Mouse (Mus musculus) midbrain, embryonic 11.5 days (tissue): Measurements from ENCODE around the gene Polg. TPM values are rescaled to one million over a fixed set of nuclear protein-coding genes. Genes with fewer than 3 reads are reported as not detected.

ENCODE experiments used
- ATAC-seq: fragments of 200-750 bp; cut with Nextera tagmentation; 2 replicates; pipeline ENCODE4 v1.8.0; 2017; ENCODE audit warnings: moderate TSS enrichment, moderate library complexity; ENCODE audit not compliant: low FRiP score
- DNase-seq: peaks from one replicate; pipeline ENCODE4 v3.0.0; 2015; ENCODE audit warnings: low spot score; ENCODE audit errors: missing footprints
- H3K27ac ChIP-seq: fragments of 300-500 bp; sonication (generic); 2 replicates; pipeline ENCODE4 v1.5.1; 2014; ENCODE audit warnings: low read depth, low read length
- H3K27me3 ChIP-seq: fragments of 300-500 bp; sonication (generic); 2 replicates; pipeline ENCODE4 v1.6.1; 2014; ENCODE audit warnings: mild to moderate bottlenecking, low read length, moderate library complexity, mixed read lengths; ENCODE audit not compliant: control insufficient read depth, insufficient read depth
- H3K36me3 ChIP-seq: fragments of 300-500 bp; sonication (generic); 2 replicates; pipeline ENCODE4 v1.6.1; 2014; ENCODE audit warnings: mild to moderate bottlenecking, low read length, moderate library complexity, mixed read lengths; ENCODE audit not compliant: control insufficient read depth, insufficient read depth
- H3K4me1 ChIP-seq: fragments of 300-500 bp; sonication (generic); 2 replicates; pipeline ENCODE4 v1.6.1; 2014; ENCODE audit warnings: low read length; ENCODE audit not compliant: control insufficient read depth, insufficient read depth
- H3K4me2 ChIP-seq: fragments of 300-500 bp; sonication (generic); 2 replicates; pipeline ENCODE4 v1.6.1; 2014; ENCODE audit warnings: mild to moderate bottlenecking, moderate library complexity
- H3K4me3 ChIP-seq: fragments of 300-500 bp; sonication (generic); 2 replicates; pipeline ENCODE4 v1.5.1; 2014; ENCODE audit warnings: low read depth, low read length
- H3K9ac ChIP-seq: fragments of 300-500 bp; sonication (generic); 2 replicates; pipeline ENCODE4 v1.6.1; 2014; ENCODE audit warnings: low read length
- H3K9me3 ChIP-seq: fragments of 300-500 bp; sonication (generic); 2 replicates; pipeline ENCODE4 v1.6.1; 2016; ENCODE audit warnings: low read length; ENCODE audit not compliant: control insufficient read depth
- WGBS: fragments of 180-500 bp; shearing (Covaris S2); extraction: QIAGEN DNeasy Blood & Tissue Kit; methylation state at CpG from one replicate; pipeline ENCODE4 v1.1.7; 2014; 5-methylcytosine and 5-hydroxymethylcytosine counted together
- polyA plus RNA-seq: library from polyadenylated mRNA; unstranded; fragments of >200 nt; fragmentation: Nextera tagmentation; extraction: Ambion mirVana; gene quantifications from 2 replicates; pipeline ENCODE4 v1.2.1, GENCODE M21; 2014

Polg gene
- polyA plus RNA-seq, 1 experiment from 2014 or later: 26.7 TPM

GRCm38 (mm10) chr7:79463376-79464077 is 2.6 kb downstream of the Polg start:
- Histone ChIP-seq H3K4me1 (peaks cover 20% of the 10 kb centered on the region), H3K4me2 (no peak overlapping the region), H3K36me3 (peaks cover 16% of the 10 kb centered on the region; the same call in 1 of the 2 replicates), H3K9me3 (no peaks in the 10 kb centered on the region), H3K9ac (no peak overlapping the region), H3K27ac (no peak overlapping the region), H3K4me3 (no peak overlapping the region), H3K27me3 (peaks cover 11% of the 10 kb centered on the region; the same call in 1 of the 2 replicates)
- ATAC-seq: no peak
- 88% methylated on average over 11 of the region's 11 CpGs for WGBS
- DNase-seq: peak; percentile 71

DNA sequence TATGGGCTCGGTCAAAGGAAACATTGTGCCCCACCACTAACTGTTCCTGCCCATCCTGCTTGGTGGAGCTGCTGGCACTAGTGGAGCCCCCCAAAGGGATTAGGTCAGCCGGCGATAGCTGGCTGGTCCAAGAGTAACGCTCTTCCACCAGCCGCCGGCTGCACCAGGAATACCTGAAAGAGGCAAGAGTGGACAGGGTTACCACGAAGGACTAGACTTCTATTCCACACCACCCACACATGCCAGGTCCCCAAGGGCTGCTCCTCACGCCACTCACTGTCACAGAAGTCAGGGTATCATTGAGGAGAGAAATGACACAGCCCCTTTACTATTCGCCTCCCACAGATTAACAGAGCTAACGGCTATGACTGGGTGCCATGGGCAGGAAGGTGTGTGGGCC is 4.4 kb downstream of the Polg start:
- peaks cover 4% of the 10 kb centered on the region; the same call in 1 of the 2 replicates for H3K27me3 ChIP-seq
- DNase-seq (peak; percentile 66), ATAC-seq (no peak)
- H3K4me3 ChIP-seq: no peak overlapping the region
- WGBS: 95% methylated on average over 10 of the region's 10 CpGs
- peaks cover 13% of the 10 kb centered on the region for H3K4me1 ChIP-seq
- no peak overlapping the region for H3K27ac ChIP-seq
- no peak overlapping the region for H3K4me2 ChIP-seq
- no peak overlapping the region for H3K9ac ChIP-seq
- H3K9me3 ChIP-seq: no peaks in the 10 kb centered on the region
- H3K36me3 ChIP-seq: peaks cover 22% of the 10 kb centered on the region; the same call in 1 of the 2 replicates

DNA sequence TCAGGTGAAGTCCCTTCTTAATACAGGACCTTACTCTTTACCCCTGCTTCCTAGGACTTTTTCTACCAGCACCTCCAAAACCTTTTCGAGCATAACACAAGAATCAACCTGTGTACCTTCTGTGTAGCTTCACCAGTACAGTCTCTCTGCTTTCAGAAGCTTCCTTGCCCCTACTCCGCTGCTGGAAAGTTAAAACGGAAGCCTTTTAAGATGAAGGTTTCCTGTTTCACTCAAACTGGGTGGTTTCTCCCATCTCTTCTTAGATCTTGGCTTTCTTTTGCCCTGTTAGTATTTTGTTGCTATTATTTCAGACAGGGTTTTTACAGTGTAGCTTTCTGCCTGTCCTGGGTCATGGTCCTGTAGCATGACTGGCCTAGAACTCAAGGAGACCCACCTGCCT is 18.7 kb downstream of the Polg start:
- no peak overlapping the region for H3K4me2 ChIP-seq
- H3K9me3 ChIP-seq: no peaks in the 10 kb centered on the region
- H3K27ac ChIP-seq: no peak overlapping the region
- no peak overlapping the region for H3K9ac ChIP-seq
- no peak overlapping the region for H3K4me3 ChIP-seq
- ATAC-seq (no peak), DNase-seq (no peak)
- no peaks in the 10 kb centered on the region for H3K4me1 ChIP-seq
- peaks cover 28% of the 10 kb centered on the region for H3K36me3 ChIP-seq
- H3K27me3 ChIP-seq: no peaks in the 10 kb centered on the region
- WGBS: 92% methylated on average over 3 of the region's 3 CpGs

- Histone ChIP-seq H3K27me3 (no peaks in the 10 kb centered on the region), H3K9ac (no peak overlapping the region), H3K4me2 (no peak overlapping the region), H3K4me1 (no peaks in the 10 kb centered on the region), H3K36me3 (peaks cover 26% of the 10 kb centered on the region), H3K9me3 (no peaks in the 10 kb centered on the region), H3K27ac (no peak overlapping the region), H3K4me3 (no peak overlapping the region)
- WGBS: 90% methylated on average over 2 of the region's 2 CpGs
- ATAC-seq (no peak), DNase-seq (no peak)
These were observed 19.1 kb downstream of the Polg start for GRCm38 (mm10) chr7:79447048-79447447.

DNA sequence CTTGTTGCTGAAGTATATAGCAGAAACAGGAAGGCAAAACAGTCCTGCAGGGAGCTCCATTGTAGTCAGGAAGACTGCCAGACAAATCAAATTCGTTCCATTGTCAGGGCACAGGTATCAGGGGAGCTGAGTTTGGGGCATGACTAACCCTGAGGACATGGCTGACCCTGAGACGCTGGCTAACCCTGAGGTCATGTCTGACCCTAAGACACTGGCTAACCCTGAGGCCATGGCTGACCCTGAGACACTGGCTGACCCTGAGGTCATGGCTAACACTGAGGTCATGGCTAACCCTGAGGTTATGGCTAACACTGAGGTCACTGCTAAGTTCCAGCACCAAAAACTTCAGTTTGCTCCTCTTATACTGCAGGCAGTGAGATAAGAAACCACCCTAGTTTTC is 26.1 kb downstream of the Polg start:
- Histone ChIP-seq H3K27me3 (no peaks in the 10 kb centered on the region), H3K36me3 (peaks cover 6% of the 10 kb centered on the region; the same call in 1 of the 2 replicates), H3K4me3 (no peak overlapping the region), H3K9ac (no peak overlapping the region), H3K27ac (no peak overlapping the region), H3K4me1 (no peaks in the 10 kb centered on the region), H3K9me3 (no peaks in the 10 kb centered on the region), H3K4me2 (no peak overlapping the region)
- DNase-seq: no peak
- no peak for ATAC-seq
- WGBS: 71% methylated on average over 2 of the region's 2 CpGs

DNA sequence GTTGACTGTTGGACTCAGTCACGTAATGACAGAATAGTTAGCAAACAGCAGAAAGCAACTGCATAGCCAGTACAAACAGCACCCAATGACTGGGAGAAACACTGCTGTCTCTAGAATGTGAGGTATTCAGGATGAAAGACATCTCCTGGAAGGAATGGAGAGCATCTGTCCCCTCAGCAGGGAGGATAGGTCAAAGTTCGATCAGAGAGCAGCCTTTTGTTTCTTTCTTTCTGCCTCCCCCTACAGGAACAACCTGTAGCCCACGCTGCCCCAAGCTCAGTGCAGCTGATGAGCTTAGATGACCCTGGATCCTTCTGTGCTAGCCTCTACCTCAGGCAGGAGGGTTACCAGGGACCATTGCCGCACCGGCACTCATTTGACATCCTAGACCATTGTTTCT is 37.9 kb downstream of the Polg start:
- Histone ChIP-seq H3K9me3 (no peaks in the 10 kb centered on the region), H3K4me2 (no peak overlapping the region), H3K4me3 (no peak overlapping the region), H3K4me1 (no peaks in the 10 kb centered on the region; the same call in 1 of the 2 replicates), H3K27ac (no peak overlapping the region), H3K9ac (no peak overlapping the region), H3K36me3 (no peaks in the 10 kb centered on the region), H3K27me3 (no peaks in the 10 kb centered on the region)
- no peak for ATAC-seq
- WGBS: 54% methylated on average over 5 of the region's 5 CpGs
- DNase-seq: no peak

DNA sequence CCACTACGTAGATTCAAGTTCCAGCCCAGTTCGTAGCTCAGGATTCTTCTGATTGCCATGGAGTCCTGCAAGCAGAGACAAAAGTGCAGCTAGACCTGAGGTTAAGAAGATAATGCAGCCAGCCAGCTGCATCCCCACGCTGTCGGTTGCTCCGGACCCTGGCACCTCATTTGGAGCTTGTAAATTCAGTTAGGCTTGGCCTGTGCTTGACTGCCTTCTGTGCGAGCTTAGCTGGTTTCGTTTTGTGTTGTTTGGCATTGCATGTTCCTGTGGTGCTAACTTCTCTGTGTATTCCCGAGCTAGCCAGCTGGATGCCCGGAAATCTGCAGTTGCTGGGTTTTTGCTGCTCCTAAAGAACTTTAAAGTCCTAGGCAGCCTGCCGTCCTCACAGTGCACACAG is 40.4 kb downstream of the Polg start:
- no peak overlapping the region for H3K9ac ChIP-seq
- H3K27me3 ChIP-seq: no peaks in the 10 kb centered on the region
- H3K4me1 ChIP-seq: no peaks in the 10 kb centered on the region; the same call in 1 of the 2 replicates
- H3K27ac ChIP-seq: no peak overlapping the region
- DNase-seq (no peak), ATAC-seq (no peak)
- no peak overlapping the region for H3K4me2 ChIP-seq
- WGBS: 58% methylated on average over 10 of the region's 10 CpGs
- no peaks in the 10 kb centered on the region for H3K9me3 ChIP-seq
- H3K36me3 ChIP-seq: no peaks in the 10 kb centered on the region
- no peak overlapping the region for H3K4me3 ChIP-seq

- H3K4me2 ChIP-seq: no peak overlapping the region
- no peaks in the 10 kb centered on the region for H3K36me3 ChIP-seq
- WGBS: 93% methylated on average over 10 of the region's 10 CpGs
These were observed 43.3 kb downstream of the Polg start for GRCm38 (mm10) chr7:79422876-79423275.

DNA sequence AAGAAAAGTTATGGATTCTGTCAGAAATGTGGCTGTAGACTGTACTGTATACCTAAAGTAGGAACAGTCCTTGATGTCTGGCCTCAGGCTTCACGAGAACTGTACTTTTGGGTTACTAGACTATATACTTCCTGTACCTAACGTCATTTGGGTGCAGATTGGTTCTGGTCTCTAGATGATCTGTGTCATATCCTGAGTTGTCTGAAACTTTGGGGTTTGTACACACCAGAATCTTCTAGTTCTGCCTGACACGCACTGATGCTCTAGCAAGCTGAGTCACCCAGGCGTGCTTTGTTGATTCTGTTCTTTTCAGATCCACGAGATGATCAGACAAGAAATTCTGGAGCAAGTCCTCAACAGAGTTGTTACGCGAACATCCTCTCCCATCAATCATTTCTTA is 46.2 kb downstream of the Polg start:
- no peaks in the 10 kb centered on the region for H3K27me3 ChIP-seq
- 91% methylated on average over 7 of the region's 7 CpGs for WGBS
- H3K27ac ChIP-seq: no peak overlapping the region
- H3K4me1 ChIP-seq: no peaks in the 10 kb centered on the region
- H3K36me3 ChIP-seq: no peaks in the 10 kb centered on the region
- ATAC-seq: no peak
- H3K4me3 ChIP-seq: no peak overlapping the region
- DNase-seq: no peak
- H3K9ac ChIP-seq: no peak overlapping the region
- H3K9me3 ChIP-seq: no peaks in the 10 kb centered on the region
- H3K4me2 ChIP-seq: no peak overlapping the region

More at GRCm38 (mm10) chr7:79422876-79423275, 43.3 kb downstream of the Polg start:
- ATAC-seq: no peak
- Histone ChIP-seq H3K27me3 (no peaks in the 10 kb centered on the region), H3K27ac (no peak overlapping the region), H3K9ac (no peak overlapping the region), H3K4me3 (no peak overlapping the region), H3K4me1 (no peaks in the 10 kb centered on the region), H3K9me3 (no peaks in the 10 kb centered on the region)
- DNase-seq: peak; percentile 66
